Mouse (Mus musculus) adrenal gland, postnatal 10 days (tissue): Measurements from ENCODE around the gene Grm4. TPM values are rescaled to one million over a fixed set of nuclear protein-coding genes. Genes with fewer than 3 reads are reported as not detected.

Experiments used
- DNase-seq: peaks from one replicate; pipeline ENCODE4 v3.0.0; 2021; ENCODE audit warnings: mixed read lengths
- total RNA-seq, 2 experiments: library from RNA; stranded (reverse); gene quantifications; 2 replicates each; pipeline ENCODE4 v1.2.3; 2021

The Grm4 gene
- total RNA-seq, 2 experiments from 2014 or later = 1.9 to 3.5 TPM

DNA sequence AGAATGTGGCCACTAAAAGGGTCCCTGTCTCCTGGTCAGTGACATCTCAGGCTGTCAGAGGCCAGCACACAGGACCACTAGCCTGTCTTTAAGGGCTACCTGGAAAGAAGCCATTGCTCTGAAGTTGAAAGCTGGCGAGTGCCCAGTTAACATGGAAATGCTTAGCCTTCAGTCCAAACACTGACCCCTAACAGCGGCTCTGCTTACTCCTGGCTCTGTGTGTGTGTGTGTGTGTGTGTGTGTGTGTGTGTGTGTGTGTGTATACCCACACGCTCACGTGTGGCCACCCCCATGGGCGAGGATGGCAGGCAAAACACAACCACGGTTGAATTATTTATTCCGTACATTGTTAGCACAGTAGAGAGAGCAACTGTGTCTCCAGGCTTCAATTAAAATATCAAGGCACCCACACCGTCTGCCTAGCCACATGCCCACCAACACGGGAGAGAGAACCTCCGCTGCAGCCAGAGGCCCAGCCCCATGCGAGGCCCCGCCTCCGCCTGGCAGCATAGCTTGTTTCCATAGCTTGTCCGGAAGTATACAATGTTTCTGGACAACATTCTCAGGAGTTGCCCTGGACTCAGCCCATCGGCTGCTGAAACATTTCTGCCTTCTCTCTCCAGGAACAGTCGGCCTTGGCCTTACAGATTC lies 32.9 kb downstream of the Grm4 start:
- DNase-seq = no peak

DNA sequence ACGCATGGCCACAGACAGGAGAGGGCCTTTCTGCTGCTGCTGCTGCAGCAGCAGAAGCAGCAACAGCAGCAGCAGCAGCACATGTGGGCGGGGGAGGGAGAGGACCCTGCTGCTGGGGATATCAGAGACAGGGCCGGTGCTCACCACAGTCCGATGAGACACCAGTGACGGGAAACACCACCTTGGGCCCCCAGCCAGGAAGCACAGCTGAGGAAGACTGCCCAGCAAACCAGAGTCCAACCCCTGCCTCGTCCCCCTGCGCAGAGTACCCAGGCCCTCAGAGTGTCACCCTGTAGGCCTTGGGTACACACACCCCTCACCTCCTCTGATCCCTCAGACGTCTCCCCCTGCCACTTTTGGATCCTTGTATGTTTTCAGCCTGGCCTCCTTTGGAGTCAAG lies 35.3 kb downstream of the Grm4 start:
- DNase-seq = no peak

DNA sequence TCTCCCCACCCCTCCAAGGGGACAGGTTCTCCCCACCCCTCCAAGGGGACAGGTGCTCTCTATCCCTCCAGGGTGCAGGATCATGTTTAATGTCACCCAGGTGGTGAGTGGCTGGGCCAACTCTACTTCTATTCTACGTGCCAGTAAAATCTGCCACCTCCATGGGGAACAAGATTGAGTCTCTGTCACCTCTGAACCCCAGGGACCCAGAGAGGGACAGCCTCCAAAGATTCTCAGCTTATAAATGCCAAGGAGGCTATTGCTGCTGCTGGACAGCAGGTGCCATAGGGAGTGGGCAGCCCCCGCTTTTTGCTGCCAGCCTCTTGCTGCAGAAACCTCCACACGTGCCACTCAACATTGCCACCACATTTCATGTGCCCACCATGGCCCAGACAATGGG lies 37.6 kb downstream of the Grm4 start:
- DNase-seq = no peak

DNA sequence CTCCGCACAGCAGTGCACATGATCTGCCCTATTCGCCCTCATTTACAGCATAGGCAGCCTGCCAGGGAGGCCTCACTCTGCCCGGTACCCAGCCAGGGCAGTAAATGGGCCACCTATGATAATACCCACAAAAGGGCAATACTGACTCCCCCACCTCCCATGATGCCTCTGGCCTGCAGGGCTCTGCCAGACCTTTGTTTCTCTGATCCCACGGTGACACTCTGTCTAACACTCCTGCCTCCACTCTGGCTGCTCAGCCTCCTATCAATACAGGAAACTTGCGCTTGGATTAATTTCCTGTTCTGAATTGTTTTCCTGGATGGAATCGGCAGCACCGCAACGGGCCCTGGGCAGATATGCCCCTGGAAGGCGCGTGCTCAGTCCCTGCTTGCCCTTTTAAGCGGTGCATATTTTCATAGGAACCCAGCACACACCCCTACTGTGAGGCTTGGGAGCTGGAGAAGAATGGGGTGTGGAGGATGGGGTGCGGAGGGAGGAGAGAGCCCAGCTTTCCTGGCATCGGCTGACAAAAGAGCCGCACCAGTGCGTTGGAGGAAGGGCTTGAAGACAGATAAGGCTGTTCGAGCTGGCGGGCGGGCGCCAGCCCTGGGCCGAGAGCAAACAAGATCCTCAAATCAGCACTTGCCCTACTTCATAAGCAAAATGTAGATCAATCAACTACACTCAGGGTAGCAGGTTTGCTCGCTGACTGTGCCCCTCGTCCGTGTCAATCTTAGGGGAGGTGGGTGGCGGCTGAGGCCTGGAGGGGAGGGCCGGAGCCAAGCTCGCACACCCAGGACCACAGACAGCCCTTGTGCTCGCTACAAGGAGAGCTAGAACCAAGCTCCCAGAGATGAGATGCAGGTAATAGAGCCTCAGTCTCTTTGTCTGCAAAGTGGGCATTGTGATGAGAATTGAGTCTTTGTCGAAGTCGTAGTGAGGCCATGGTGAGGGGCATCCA lies 40.8 kb downstream of the Grm4 start:
- DNase-seq = no peak

DNA sequence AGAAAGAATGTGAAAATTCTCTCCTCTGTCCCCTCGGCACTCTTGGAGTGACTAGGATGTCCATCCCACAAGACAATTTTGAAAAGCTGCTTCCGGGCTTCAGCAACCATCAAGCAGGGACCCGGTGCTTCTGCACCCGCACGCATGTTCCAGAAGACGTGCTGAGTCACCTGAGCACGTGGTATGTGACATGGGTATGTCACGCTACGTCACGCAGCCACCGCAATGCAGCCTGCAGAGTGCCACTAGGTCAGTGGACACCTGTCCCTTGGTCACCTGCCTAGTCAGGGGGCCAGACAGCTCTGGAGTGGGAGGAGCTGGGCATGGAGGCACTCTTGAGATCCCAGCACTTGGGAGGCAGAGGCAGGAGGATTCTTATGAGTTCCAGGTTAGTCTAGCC lies 45.6 kb downstream of the Grm4 start:
- DNase-seq = no peak

DNA sequence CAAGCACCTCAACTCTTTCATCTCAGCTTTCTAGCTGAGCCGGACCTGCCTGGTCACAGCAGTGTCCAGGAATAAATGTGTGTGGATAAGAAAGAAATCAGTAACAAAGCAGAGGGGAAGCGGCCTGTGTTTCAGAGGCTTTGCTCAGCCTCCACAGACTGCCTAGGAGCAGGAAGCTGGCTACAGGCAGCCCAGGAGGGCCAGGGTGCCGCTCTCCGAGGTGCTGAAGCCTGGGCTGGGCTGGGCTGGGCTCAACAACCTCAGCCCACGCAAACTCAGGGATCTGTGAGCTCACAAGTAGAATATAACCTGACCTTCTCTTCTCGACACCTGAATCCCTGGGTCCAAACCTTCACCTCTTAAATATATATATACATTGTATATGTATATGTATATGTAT lies 54.6 kb downstream of the Grm4 start:
- DNase-seq = peak; percentile 85

DNA sequence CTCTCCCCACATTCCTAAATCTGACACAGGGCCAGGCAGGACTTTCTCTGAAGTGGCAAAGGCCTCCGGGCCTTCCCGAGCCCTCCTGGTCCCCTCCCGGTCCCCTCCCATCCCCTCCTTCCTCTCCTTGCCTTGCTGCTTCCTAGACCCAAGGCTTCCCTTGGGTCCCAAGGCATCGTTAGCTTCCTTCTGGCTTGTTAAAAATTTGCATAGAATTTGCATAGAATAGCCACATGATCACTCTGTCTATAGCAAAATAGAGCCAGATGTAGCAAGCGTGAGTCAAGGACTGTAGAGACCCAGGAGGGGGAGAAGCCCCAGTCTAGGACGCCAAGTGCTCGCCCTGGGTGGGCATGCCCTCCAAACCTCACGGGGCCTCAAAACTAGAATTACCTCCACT lies 55.3 kb downstream of the Grm4 start:
- no peak for DNase-seq

DNA sequence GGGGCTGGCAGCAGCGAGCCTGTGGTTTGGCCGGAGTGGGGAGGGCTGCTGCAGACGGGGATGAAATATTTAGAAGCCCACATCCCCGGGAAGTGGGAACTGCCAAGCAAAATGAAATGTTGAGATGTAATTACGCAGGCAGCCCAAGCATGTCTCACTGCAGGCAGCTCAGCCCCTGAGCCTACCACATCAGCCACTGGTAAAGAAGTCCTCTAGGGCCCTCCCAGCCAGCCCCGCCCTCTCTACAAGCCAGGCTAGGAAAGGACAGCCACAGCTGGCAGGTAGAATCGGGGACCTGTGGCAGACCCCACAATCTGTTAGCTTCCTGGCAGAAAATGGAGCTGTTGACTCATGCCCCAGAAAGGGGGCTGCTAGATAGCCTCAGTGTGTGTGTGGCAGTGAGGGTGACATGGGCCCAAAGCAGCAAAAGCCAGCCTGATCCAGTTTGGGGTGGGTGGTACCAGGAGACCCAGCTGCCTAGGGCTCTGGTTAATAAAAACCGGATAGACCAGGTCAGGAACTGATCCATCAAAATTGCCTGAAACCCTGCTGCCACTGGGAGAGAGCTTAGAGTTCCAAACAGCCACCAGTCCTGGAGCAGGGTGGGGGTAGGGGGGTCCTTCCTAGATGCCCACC lies 56.8 kb downstream of the Grm4 start:
- no peak for DNase-seq

DNA sequence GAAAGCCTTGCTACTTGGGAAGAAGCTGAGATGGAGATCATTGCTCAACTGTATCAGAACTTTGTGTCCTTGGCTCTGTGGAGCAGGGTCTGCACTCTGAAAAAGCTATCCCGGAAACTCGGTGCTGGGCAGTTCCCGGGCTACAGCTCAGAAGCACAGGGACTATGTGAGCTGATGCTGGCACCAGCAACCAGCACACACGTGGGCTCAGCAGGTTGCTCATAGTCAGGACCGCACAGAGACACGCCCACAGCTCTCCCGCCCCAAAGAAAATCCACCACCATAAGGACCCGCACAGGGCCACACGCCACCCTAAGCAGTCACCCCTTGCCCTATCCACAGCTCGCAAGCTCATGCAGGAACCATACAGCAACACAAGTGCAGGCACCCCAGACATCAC lies 61.2 kb downstream of the Grm4 start:
- no peak for DNase-seq

DNA sequence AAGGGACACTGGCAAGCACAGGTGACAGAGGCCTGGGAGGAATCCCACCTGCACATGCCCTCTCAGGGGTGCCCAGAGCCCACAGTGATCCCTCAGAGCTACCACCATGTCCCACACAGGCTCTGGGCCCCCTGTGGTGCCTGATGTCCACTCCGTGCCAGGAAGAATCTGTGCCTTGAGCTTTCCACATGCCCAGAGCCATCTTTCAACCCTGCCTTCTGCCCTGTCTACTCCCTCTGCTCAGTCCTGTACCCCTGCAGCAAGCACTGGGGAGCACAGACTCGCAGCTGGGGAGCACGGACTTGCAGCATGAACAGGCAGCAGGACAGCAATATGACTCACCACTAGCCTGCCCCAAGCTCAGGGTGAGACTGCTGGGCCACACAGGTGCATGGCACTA lies 62.0 kb downstream of the Grm4 start:
- DNase-seq = no peak

DNA sequence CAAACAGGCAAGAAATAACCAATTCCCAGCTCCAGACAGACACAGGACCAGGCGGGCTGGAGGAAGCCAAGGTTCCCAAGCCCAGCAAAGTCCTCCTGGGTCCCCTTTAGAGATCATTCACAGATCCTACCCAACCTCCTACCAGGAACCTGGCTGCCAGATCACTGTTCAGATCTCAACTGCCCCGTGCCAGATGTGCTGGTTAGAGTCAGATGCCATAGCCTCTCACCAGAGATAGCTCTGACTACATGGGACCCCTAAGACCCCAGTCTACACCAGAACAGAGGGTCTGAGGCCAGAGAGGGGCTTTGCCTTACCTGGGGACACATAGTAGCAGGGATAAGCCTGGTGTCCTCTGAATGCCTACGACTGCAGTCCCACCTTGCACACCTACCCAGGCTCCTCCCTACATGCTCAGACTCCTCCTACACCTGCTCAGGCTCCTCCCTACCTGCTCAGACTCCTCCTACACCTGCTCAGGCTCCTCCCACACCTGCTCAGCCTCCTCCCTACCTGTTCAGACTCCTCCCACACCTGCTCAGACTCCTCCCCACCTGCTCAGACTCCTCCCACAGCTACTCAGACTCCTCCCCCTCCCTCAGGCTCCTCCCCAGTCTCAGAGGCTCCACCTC lies 63.2 kb downstream of the Grm4 start:
- DNase-seq = no peak

DNA sequence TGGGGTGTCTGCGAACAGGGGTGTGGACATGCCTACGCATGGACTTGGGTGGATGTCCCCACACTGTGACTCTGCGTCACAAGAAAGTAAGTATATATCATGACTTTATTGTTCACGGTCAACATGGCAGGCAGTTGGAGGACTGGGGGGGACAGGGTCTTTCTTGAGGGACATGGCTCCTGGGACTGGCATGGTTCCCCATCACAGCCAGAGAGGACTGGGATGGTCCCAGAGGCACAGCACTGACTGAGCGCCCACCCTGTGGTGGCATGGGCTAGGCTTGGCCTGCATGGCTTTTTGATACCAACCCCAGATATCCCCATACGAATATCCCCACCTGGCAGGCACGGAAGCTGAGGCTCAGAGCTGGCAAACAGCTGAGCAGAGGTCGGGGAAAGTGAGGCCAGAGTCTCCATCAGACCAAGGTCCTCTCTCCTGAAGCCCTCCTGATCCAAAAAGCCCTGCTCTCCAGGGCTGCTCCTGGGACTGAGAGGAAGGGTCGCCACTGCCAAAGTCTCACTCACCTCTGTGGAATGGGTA lies 64.1 kb downstream of the Grm4 start:
- no peak for DNase-seq

DNA sequence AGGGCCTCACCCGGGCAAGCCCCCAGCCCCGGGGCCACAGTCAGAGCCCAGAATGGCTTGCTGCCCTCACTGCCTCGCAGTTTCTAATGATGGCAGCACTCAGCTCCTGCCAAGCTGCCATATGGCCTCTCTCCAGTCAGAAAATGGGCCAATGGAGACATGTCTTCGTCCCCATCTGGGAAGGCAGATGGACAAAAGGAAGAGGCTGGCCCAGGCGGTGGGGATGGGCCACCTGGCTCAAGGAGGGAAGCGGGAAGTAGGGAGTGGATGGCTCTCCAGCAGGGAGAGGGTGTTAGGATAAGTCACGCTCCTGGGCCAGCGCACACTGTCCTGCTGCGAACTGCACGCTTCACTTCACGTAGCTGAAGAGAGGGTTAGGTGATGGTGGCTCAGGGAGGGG lies 64.8 kb downstream of the Grm4 start:
- DNase-seq = no peak

DNA sequence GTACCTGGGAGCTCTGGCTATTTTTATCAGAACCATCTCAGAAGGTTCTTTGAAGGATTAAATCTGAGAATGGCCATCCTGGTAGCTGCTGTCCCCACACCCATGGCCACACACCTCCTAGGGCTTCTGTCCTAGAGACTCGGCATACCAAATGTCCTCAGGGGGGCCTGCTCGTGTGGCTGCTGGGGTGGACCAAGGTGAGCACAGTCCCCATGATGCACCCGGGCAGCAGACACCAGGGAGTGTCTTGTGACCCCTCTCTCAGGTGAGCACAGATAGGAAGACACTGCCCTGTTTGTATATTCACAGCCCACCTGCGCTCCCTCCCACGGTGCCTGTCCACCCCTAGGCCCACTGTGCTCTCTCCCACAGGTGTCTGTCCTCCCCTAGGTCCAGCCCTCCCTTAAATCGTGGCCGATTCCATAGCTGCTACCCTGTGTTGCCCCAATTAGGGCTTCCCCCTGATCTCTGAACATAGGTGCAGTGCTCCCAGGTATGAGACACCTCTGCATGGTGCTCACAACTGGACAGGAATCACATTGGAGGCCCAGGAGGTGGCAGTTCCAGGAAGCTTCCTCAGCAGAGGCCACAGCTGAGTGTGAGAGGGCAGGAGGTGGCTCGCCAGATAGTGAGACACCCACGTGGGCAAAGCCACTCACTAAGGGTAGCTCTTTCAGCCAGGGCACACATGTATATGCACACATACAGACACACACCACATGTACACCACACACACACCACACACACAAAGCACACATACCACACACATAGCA lies 66.0 kb downstream of the Grm4 start:
- DNase-seq = no peak

DNA sequence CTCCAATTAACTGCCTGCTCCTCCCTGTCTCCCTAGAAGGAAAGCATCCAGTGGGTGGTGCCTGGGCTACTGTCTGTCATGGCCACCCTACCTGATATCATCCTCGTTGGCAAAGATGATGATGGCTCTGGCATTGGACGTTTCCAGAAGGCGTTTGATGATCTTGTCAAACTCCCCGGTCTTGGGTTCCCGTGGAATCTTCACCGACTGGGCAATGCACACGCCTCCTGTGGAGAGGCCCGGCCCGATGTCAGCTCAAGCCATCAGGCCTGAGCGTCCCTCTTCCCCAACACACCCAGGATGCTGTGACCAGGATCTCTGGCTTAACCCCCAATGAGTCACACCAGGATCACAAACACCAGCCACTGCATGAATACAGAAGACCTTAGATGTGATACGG lies 66.8 kb downstream of the Grm4 start:
- DNase-seq = no peak

DNA sequence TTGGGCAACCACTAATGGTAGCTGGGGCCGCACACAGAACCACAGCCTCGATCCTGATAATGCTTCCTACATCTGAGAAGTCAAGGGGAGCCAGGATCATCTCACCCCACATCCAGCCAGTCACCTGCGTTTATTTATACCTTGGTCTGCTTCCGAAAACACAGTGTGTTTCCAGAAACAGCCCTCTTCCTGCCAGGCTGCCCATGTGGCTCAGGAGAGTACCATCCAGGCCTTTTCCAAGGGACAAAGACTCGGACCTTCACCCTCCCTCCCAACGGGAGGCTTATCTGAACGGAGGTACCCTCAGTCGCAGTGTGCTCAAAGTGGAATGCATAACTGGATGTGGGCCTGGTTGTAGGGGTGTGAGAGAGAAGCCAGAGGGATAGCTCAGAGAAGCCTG lies 68.2 kb downstream of the Grm4 start:
- no peak for DNase-seq

DNA sequence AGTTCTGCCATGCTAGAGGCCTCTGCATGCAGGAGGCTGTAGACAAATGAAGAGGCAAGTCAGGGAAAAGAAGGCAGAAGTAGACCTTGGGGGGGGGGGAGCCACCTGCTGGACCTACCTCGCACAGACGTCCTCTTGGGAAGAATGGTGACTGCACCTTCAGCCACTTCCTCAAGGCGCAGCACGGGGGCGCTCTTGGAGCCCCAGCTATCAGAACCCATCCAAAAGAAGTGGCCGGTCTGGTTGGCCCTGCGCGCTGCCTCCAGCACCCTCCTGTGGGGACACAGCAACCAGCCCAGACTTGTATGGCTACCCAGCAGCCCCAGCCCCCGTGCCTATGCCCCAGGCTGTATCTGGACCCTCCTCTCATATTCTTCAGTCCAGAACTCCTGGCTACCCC lies 69.4 kb downstream of the Grm4 start:
- DNase-seq = no peak

DNA sequence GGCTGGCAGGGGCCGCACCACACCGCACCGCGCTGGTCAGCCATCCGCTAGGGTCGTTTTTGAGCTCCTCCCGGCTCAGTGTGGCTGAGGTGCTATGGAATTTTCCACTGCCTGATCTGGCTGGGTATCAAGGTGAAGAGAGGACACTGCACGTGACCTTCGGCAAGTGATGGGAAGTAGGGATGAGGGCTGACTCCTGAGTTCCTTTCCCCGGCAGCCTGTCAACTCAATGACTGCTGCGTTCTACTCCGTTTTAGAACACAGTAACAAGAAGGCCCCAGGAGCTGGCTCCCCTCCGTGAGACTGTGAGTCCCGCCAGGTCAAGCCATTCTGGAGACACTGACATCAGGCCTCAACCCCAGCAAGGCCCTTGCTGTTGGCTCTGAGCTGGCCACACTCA lies 70.0 kb downstream of the Grm4 start:
- DNase-seq = no peak

DNA sequence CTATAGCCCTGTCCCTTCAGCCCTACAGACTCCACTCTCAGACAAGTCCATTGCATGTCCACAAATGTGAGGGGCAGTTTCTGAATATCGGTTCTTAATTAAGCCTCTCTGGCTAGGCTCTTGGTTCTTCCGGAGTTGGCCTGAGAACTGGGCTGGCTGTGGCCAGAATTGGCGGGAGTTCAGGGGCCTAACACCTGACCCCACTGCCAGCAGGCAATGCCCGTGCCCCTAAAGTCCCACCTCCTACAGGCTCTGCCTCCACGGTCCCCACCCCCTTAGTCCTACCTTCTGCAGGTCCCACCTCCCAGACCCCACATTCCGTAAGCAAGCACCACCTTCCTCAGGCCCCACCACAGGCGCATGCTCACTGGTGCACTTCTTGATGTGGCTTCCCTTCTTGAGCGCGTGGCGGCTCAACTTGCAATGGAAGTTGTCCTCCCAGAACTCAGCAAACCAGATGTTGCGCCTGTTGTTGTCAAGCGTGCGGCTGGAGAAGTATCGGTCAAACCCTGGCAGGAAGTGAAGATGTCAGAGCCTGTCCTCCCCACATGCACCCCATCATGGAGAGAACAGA lies 71.4 kb downstream of the Grm4 start:
- DNase-seq = no peak

DNA sequence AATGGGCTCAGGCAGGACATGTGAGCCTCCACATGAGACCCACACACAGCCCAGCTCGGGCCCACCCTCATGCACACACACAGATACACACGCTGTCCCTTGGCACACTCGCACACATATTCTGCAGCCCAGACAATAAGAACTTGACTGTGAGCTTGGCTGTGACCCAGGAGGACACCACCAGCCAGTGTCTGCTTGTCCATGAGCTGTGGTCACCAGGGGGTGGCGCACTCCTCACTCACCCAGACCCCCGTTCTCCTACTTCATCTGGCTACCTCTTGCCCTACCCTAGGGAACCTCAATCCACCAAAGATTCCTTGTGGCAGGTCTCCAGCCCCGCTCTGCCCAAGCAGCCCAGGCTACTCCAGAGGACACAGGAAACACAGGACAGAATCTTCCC lies 72.5 kb downstream of the Grm4 start:
- DNase-seq = no peak

DNA sequence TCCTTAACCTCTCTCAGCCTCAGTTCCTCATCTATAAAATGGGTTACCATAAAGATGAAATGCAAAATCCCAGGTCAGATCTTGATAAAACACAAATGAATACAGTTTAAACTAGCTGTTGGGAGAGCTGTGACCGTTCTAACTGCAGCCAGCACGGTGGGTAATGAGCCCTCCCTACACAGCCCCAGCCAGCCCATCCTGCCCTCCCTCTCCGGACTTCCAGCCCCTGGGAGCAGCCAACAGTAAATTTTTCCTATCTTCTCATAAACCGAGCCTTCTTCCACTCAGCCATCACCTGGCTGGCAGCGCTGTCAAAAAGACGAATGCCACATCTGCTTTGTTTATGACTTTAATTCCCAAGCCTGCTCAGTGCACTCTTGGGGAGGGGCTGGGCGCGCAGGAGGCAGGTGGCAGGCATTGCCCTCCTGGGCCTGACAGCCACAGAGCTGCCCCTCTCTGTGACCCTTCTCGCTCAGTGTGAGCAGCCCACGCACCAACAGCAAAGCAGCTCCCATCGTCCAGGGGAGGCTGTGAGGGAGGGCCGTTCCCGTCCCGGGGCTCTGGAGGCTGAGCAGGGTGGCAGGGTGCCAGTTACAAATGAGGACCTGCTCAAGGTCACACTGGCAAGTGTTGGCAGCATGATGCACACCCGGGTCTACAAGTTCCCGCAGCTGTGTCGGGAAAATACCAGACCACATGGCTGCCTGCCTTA lies 75.7 kb downstream of the Grm4 start:
- peak; percentile 70 for DNase-seq
